Mouse (Mus musculus) liver, embryonic 13.5 days (tissue): ENCODE results near the gene Olfr598. TPM values are rescaled to one million over a fixed set of nuclear protein-coding genes. Genes with fewer than 3 reads are reported as not detected.
"Not testable (repeated sequence)": the region's sequence is repeated elsewhere in the genome, so short reads cannot be mapped to it uniquely, and the experiment has no call there.

Source experiments
- ATAC-seq: fragments of 200-750 bp; cut with Nextera tagmentation; 2 replicates; pipeline ENCODE4 v1.8.0; 2017; ENCODE audit warnings: low read depth, mild to moderate bottlenecking, moderate number of reproducible peaks, moderate library complexity
- DNase-seq: peaks from one replicate; pipeline ENCODE4 v3.0.0; 2022
- H3K27ac ChIP-seq: fragments of 300-500 bp; sonication (generic); 2 replicates; pipeline ENCODE4 v1.5.1; 2015; ENCODE audit warnings: moderate library complexity, mild to moderate bottlenecking, inconsistent platforms
- H3K27me3 ChIP-seq: fragments of 300-500 bp; sonication (generic); 2 replicates; pipeline ENCODE4 v1.6.1; 2015; ENCODE audit warnings: mild to moderate bottlenecking, inconsistent platforms
- H3K36me3 ChIP-seq: fragments of 300-500 bp; sonication (generic); 2 replicates; pipeline ENCODE4 v1.6.1; 2015; ENCODE audit warnings: mild to moderate bottlenecking, inconsistent platforms
- H3K4me1 ChIP-seq: fragments of 300-500 bp; sonication (generic); replicated peaks from 2 replicates; pipeline ENCODE4 v1.6.1; 2015; ENCODE audit warnings: inconsistent platforms
- H3K4me2 ChIP-seq: fragments of 300-500 bp; sonication (generic); 2 replicates; pipeline ENCODE4 v1.6.1; 2015; ENCODE audit warnings: inconsistent platforms, mild to moderate bottlenecking, moderate library complexity
- H3K4me3 ChIP-seq: fragments of 300-500 bp; sonication (generic); replicated peaks from 2 replicates; pipeline ENCODE4 v1.5.1; 2015; ENCODE audit warnings: mild to moderate bottlenecking, inconsistent platforms
- H3K9ac ChIP-seq: fragments of 300-500 bp; sonication (generic); 2 replicates; pipeline ENCODE4 v1.6.1; 2015; ENCODE audit warnings: mild to moderate bottlenecking, inconsistent platforms
- H3K9me3 ChIP-seq: fragments of 300-500 bp; sonication (generic); replicated peaks from 2 replicates; pipeline ENCODE4 v1.6.1; 2016; ENCODE audit warnings: inconsistent platforms
- WGBS: fragments of 180-500 bp; shearing (Covaris S2); methylation state at CpG from one replicate; pipeline ENCODE4 v1.1.7; 2015; ENCODE audit not compliant: insufficient replicate concordance; 5-methylcytosine and 5-hydroxymethylcytosine counted together
- polyA plus RNA-seq: library from polyadenylated mRNA; unstranded; fragments of >200 nt; fragmentation: Nextera tagmentation; extraction: Ambion mirVana; gene quantifications from 2 replicates; pipeline ENCODE4 v1.2.1, GENCODE M21; 2015

Gene Olfr598
- not detected in 2 replicates for polyA plus RNA-seq

DNA sequence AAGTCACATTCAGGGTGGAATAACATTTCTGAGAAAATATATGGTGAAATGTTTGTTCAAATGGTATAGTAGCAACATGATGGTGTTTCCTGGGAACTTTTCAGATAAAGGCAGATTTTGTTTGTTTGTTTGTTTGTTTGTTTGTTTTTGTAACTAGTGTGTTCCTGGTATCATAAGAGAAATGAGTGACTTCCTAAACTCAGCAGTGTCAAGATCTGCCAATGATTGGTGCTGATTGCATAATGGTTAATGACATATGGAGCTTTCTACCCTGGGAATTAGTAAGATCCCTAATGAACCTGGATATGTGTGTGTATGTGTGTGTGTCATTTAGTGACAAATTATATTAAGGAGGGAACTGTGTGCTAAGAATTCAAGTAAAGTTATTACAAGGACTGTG lies at the start of gene Olfr598:
TSS of gene Olfr598 (plus strand) at position 301 of the 400 bp plus-strand sequence.
- DNase-seq, result no peak
- ATAC-seq, result no peak
- H3K9ac ChIP-seq, result no peak within 1 kb of the TSS

DNA sequence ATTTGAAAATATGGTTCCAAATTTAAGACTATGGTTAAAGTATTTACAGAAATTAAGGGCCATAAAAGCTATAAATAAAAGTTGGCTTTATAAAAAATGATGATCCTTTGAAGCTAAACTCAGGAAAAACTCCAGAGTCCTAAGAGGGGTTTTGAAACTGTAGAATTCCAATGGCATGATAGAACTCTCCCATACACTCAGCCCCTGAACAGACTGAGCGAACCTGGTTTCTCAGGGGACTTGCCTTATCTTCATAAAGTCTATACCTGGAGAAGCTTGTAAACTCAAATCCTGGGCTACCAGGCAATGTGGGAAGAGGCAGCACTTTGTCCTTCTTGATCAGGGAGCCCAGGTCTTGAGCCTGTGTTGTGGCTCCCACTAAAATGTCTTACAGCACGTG lies 18.0 kb upstream of the Olfr598 start, which contains the start of gene Olfr596:
TSS of gene Olfr596 (plus strand) at position 301 of the 400 bp plus-strand sequence.
- H3K9ac ChIP-seq, H3K27me3 ChIP-seq, H3K4me3 ChIP-seq, ATAC-seq, DNase-seq, H3K27ac ChIP-seq, H3K9me3 ChIP-seq, H3K36me3 ChIP-seq, H3K4me1 ChIP-seq, H3K4me2 ChIP-seq: not testable (repeated sequence)
- 68% methylated on average over 2 of the region's 2 CpGs for WGBS

More for the DNA sequence above, at the start of gene Olfr598:
- H3K4me3 ChIP-seq, result no peak within 1 kb of the TSS
- no peaks in the 10 kb centered on the region for H3K36me3 ChIP-seq
- H3K9me3 ChIP-seq, result no peaks in the 10 kb centered on the region
- no peak within 1 kb of the TSS for H3K4me2 ChIP-seq
- H3K27ac ChIP-seq, result no peak within 1 kb of the TSS
- no peaks in the 10 kb centered on the region for H3K27me3 ChIP-seq
- no peaks in the 10 kb centered on the region for H3K4me1 ChIP-seq

DNA sequence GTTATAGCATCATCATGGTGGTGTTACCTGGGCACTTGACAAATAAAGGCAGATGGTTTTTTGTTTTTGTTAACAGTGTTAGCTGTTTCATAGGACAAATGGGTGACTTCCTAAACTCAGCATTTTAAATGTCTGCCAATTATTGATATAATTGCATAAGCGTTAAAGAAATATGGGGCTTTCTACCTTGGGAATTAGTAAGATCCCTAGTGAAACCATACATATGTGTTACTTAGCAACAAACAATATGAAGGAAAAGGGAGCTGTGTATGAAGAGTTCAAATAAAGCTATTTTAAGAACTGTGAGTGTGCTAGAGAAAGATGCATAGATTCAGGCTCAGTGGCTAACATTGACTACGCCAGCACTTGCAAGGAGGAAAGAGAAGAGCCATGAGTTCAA lies 7.4 kb upstream of the Olfr598 start, which contains the start of gene Olfr597:
TSS of gene Olfr597 (plus strand) at position 301 of the 400 bp plus-strand sequence.
- not testable (repeated sequence) for H3K27me3 ChIP-seq, H3K36me3 ChIP-seq, H3K27ac ChIP-seq, H3K4me2 ChIP-seq, ATAC-seq, H3K9me3 ChIP-seq, H3K9ac ChIP-seq, H3K4me1 ChIP-seq, DNase-seq, H3K4me3 ChIP-seq
- WGBS, result 66% methylated on average over 2 of the region's 2 CpGs

DNA sequence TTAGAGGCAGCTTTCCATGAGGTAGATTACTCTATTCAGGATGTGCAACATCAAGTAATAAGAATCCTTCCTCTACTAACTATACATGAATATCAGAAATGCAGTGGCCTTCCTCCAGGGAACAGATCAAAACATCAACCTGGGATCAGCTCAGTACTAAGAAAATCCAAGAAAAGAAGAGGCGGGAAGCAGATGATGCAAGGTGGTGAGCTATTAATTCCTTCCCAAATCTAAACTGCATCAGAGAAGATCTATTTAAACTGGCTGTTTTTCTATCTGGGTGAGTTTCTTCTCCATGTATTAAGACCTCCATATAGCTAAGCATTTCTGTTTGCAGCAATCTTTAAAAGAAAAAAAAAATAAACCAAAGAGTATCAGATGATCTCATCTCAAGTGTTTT lies 12.2 kb downstream of the Olfr598 start, which contains the start of gene Olfr599:
TSS of gene Olfr599 (plus strand) at position 301 of the 400 bp plus-strand sequence.
- DNase-seq (no peak), ATAC-seq (no peak)
- Histone ChIP-seq H3K9ac (no peak within 1 kb of the TSS), H3K36me3 (no peaks in the 10 kb centered on the region), H3K27ac (no peak within 1 kb of the TSS), H3K9me3 (0 out of 2 replicates have a peak, but pooled peaks cover 4% of the 10 kb centered on the region), H3K4me2 (no peak within 1 kb of the TSS), H3K4me3 (no peak within 1 kb of the TSS), H3K4me1 (no peaks in the 10 kb centered on the region), H3K27me3 (no peaks in the 10 kb centered on the region)
- WGBS, result 67% methylated on average over 1 of the region's 1 CpGs

DNA sequence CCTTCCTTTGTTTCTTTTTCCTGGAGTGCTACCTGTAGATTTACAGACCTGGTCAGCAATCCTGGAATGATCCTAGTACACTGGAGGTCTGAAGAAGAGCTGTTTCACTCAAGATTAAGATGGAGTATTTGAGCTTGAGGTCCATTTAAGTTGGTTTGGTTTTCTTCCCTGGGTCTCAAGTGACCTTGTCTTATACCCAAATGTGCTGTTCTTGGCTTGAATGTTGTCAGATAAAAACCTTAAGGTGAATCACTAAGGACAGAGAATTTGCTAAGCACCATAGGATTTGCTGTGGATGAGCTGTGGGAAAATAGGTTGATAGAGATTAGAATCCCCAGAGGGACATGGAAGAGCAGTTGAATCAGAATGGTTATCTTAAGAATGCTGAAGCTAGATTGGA lies 26.2 kb downstream of the Olfr598 start, which contains the start of gene Olfr600:
TSS of gene Olfr600 (minus strand) at position 101 of the 400 bp plus-strand sequence.
- H3K9ac ChIP-seq, result no peak within 1 kb of the TSS
- no peak within 1 kb of the TSS for H3K27ac ChIP-seq
- no peak for ATAC-seq
- H3K27me3 ChIP-seq, result no peaks in the 10 kb centered on the region
- H3K36me3 ChIP-seq, result no peaks in the 10 kb centered on the region
- H3K4me1 ChIP-seq, result no peaks in the 10 kb centered on the region
- H3K4me3 ChIP-seq, result no peak within 1 kb of the TSS
- H3K9me3 ChIP-seq, result no peaks in the 10 kb centered on the region
- no peak within 1 kb of the TSS for H3K4me2 ChIP-seq
- DNase-seq, result no peak

DNA sequence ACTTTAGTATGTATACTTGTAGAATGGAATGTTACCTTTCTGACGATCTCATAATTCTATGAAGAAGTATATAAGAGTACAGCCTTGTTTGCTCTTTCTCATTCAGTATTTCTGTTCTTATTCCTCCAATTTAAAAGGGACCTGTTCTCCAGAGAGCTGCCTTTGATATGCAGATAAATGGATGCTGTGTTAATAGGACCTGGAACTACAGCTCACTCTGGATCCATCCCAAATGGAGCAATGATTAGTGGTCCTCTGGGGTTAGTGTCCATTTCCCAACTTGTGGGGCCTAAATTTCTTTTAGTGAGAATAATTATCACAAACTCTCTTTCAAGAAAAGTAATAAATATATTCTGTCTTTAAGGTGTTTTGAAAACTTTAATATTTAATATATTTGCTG lies 39.2 kb downstream of the Olfr598 start, which contains the start of gene Olfr601:
TSS of gene Olfr601 (minus strand) at position 101 of the 400 bp plus-strand sequence.
- ATAC-seq (no peak), DNase-seq (no peak)
- Histone ChIP-seq H3K4me1 (no peaks in the 10 kb centered on the region), H3K4me2 (no peak within 1 kb of the TSS), H3K36me3 (no peaks in the 10 kb centered on the region), H3K27me3 (no peaks in the 10 kb centered on the region), H3K9me3 (no peaks in the 10 kb centered on the region), H3K4me3 (no peak within 1 kb of the TSS), H3K9ac (no peak within 1 kb of the TSS), H3K27ac (no peak within 1 kb of the TSS)
- WGBS, result 63% methylated on average over 1 of the region's 1 CpGs

Other genes starting within 250 kb of the Olfr598 start
- gene Olfr584, start 241.7 kb upstream of the Olfr598 start, polyA plus RNA-seq, result not detected in 2 replicates
- not detected in 2 replicates for gene Olfr585, start 225.8 kb upstream of the Olfr598 start, polyA plus RNA-seq
- not detected in 2 replicates for gene Olfr586, start 197.9 kb upstream of the Olfr598 start, polyA plus RNA-seq
- gene Olfr588-ps1, start 182.7 kb upstream of the Olfr598 start, polyA plus RNA-seq, result not detected in 2 replicates
- not detected in 2 replicates for gene Olfr589, start 167.2 kb upstream of the Olfr598 start, polyA plus RNA-seq
- gene Olfr591, start 145.2 kb upstream of the Olfr598 start, polyA plus RNA-seq, result not detected in 2 replicates
- not detected in 2 replicates for gene Olfr592, start 138.8 kb upstream of the Olfr598 start, polyA plus RNA-seq
- gene Olfr593, start 111.7 kb upstream of the Olfr598 start, polyA plus RNA-seq, result not detected in 2 replicates
- not detected in 2 replicates for gene Olfr594, start 106.6 kb upstream of the Olfr598 start, polyA plus RNA-seq
- gene Usp17ld, start 71.1 kb upstream of the Olfr598 start, polyA plus RNA-seq, result not detected in 2 replicates
- not detected in 2 replicates for gene Olfr596, start 17.9 kb upstream of the Olfr598 start, polyA plus RNA-seq
- gene Olfr597, start 7.3 kb upstream of the Olfr598 start, polyA plus RNA-seq, result not detected in 2 replicates
- gene Olfr599, start 12.3 kb downstream of the Olfr598 start, polyA plus RNA-seq, result not detected in 2 replicates
- not detected in 2 replicates for gene Olfr600, start 26.1 kb downstream of the Olfr598 start, polyA plus RNA-seq
- not detected in 2 replicates for gene Olfr601, start 39.1 kb downstream of the Olfr598 start, polyA plus RNA-seq
- gene Olfr603, start 62.6 kb downstream of the Olfr598 start, polyA plus RNA-seq, result not detected in 2 replicates
- gene Usp17lc, start 91.5 kb downstream of the Olfr598 start, polyA plus RNA-seq, result not detected in 2 replicates
- gene Olfr605, start 121.9 kb downstream of the Olfr598 start, polyA plus RNA-seq, result not detected in 2 replicates
- gene Olfr606, start 125.5 kb downstream of the Olfr598 start, polyA plus RNA-seq, result not detected in 2 replicates
- not detected in 2 replicates for gene Olfr607, start 140.6 kb downstream of the Olfr598 start, polyA plus RNA-seq
- gene Olfr608, start 146.3 kb downstream of the Olfr598 start, polyA plus RNA-seq, result not detected in 2 replicates
- not detected in 2 replicates for gene Olfr609, start 174.5 kb downstream of the Olfr598 start, polyA plus RNA-seq
- gene Olfr610, start 188.6 kb downstream of the Olfr598 start, polyA plus RNA-seq, result not detected in 2 replicates
- gene Olfr611, start 197.3 kb downstream of the Olfr598 start, polyA plus RNA-seq, result not detected in 2 replicates
- not detected in 2 replicates for gene Olfr612, start 219.1 kb downstream of the Olfr598 start, polyA plus RNA-seq
- gene Olfr613, start 224.5 kb downstream of the Olfr598 start, polyA plus RNA-seq, result not detected in 2 replicates
- not detected in 2 replicates for gene Olfr615, start 232.5 kb downstream of the Olfr598 start, polyA plus RNA-seq
- gene Olfr616, start 245.6 kb downstream of the Olfr598 start, polyA plus RNA-seq, result not detected in 2 replicates
- not detected in 2 replicates for gene Olfr617, start 249.5 kb downstream of the Olfr598 start, polyA plus RNA-seq